Mouse (Mus musculus): ENCODE data around the gene Dnah8.

- 0 out of 2 replicates have a peak, but pooled peaks have one; percentile 1 for TF ChIP-seq CTCF (IDR thresholded peaks at IDR 0.05; ENCODE audit: extremely low read depth, insufficient read depth, low read length)
- TF ChIP-seq POLR2A (IDR thresholded peaks at IDR 0.05; ENCODE audit: extremely low read depth, insufficient read depth, low read length), result no peak
Observed at GRCm38 (mm10) chr17:30727788-30728187, 103.6 kb downstream of the Dnah8 start.
